ENCODE assay signal across 9 mouse cellular contexts in the genomic region with DNA sequence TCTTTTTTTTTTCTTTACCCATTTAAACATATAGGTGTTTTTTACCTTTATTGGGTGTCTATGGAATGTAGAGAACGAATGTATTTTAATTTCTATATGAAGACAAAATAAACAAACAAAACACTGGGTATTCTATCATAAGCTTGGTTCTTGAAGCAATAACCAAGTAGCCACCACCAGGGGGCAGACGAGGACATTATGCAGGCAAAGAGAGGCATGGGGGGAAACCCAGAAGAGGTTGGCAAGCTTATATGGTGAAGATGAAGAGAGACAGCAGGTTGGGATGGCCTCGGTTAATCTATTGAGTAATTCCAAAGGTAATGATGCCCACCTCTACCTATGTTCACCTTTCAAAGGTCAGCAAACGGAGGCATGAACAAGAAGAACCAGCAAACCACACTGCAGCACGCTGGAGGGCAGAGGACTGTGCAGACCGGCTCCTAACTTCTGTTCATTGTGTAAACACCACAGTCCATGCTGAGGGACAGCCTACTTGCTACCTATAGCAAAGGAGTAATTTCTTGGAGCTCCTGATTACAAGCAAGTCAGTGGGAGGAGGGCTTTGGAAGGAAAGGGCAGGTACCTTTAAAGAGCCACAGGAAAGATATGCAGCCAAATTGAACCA. TPM values are rescaled to one million over a fixed set of nuclear protein-coding genes. Genes with fewer than 3 reads are reported as not detected.
A peak's percentile ranks its signal among the peaks of the same experiment; 100 is the strongest.
DNase-seq lines count a peak whose midpoint lies in the region; ATAC-seq and TF ChIP-seq lines count a peak whose summit lies in the region.
"Had no signal": no experiment of that assay in that cellular context is flagged by ENCODE, and none has a peak within 500 bp of the region (broad histone marks: within the 10 kb centered on the region; RNA-seq: fewer than 3 reads in every experiment).

No protein-coding gene starts in this region.

- H3K4me2 ChIP-seq in lung, embryonic 14.5 days = no peak overlapping the region
- H3K4me2 ChIP-seq: heart, embryonic 15.5 days had no signal

- H3K36me3 ChIP-seq in lung, embryonic 14.5 days (ENCODE audit: insufficient read depth) = no peaks in the 10 kb centered on the region
- H3K36me3 ChIP-seq: heart, embryonic 15.5 days had no signal

- no peaks in the 10 kb centered on the region for H3K9me3 ChIP-seq in lung, embryonic 14.5 days (ENCODE audit: low read depth, low read length)
- H3K9me3 ChIP-seq: heart, embryonic 15.5 days had no signal

- intact Hi-C loops in gastrocnemius, postnatal 14 days (cut with DNase I; ENCODE audit: low total_unique reads) = loop anchor here (2.0 kb wide), 1 partner anchor 153 kb away; no protein-coding TSS in a partner anchor

- no peak overlapping the region for H3K27ac ChIP-seq in lung, embryonic 14.5 days (ENCODE audit: low read depth)
- H3K27ac ChIP-seq: heart, embryonic 15.5 days had no signal

- peaks cover 7% of the 10 kb centered on the region; the same call in 1 of the 2 replicates for H3K4me1 ChIP-seq in lung, embryonic 14.5 days (ENCODE audit: insufficient read depth)

- 19% methylated on average over 6 of the region's 6 CpGs for WGBS in lung, embryonic 14.5 days

- TF ChIP-seq CTCF in lung, embryonic 14.5 days (IDR thresholded peaks at IDR 0.05; ENCODE audit: low read depth) = peak; percentile 86

- no peak overlapping the region for H3K9ac ChIP-seq in lung, embryonic 14.5 days
- H3K9ac ChIP-seq: heart, embryonic 15.5 days had no signal

- peak; percentile 68 for DNase-seq in adipocyte (ENCODE audit: low spot score)
- DNase-seq in cerebellum, postnatal 4 days (ENCODE audit: low spot score in 2 of 2) = peak; percentile 52 to 75
- peak; percentile 67 for DNase-seq in gastrocnemius, postnatal 14 days
- peak; percentile 23 to 78 for DNase-seq in layer of hippocampus, adult 18-20 months (ENCODE audit: low spot score in 2 of 2)
- DNase-seq in lung, embryonic 14.5 days = peak; percentile 92
- DNase-seq in retina, embryonic 14.5 days (ENCODE audit: low spot score) = peak; percentile 86
- DNase-seq in thymus, postnatal 14 days = peak; percentile 81

- no peak overlapping the region for H3K4me3 ChIP-seq in lung, embryonic 14.5 days (ENCODE audit: low read depth, low read length)
- H3K4me3 ChIP-seq: heart, embryonic 15.5 days had no signal

- peak; percentile 61 for ATAC-seq in CD4-positive, CD25-positive, alpha-beta regulatory T cell, adult 4 months
- no peak for ATAC-seq in lung, embryonic 14.5 days (ENCODE audit: insufficient read depth)

- H3K27me3 ChIP-seq in lung, embryonic 14.5 days (ENCODE audit: insufficient read depth, low read length) = no peaks in the 10 kb centered on the region
- H3K27me3 ChIP-seq: heart, embryonic 15.5 days had no signal

RNA-seq across cellular contexts. Expression of a gene that starts 10.3 kb away (rescaled TPM):
- under 1 TPM; 0.11 to 0.42 TPM for polyA plus RNA-seq in CD4-positive, CD25-positive, alpha-beta regulatory T cell, adult 4 months (2017; shearing (Covaris generic))
- not detected for total RNA-seq in gastrocnemius, postnatal 14 days (2021)
- total RNA-seq in layer of hippocampus, adult 18-20 months (2021) = under 1 TPM; 0.08 to 0.52 TPM
- polyA plus RNA-seq in lung, embryonic 14.5 days (2014; fragmentation: Nextera tagmentation; extraction: Ambion mirVana) = 0.08 and 0.20 TPM in 2 replicates
- polyA plus RNA-seq: heart, embryonic 15.5 days had no signal

RNA-seq across cellular contexts. Expression of a gene that starts 27.6 kb away (rescaled TPM):
- 1 to 10 TPM; 6.1 to 6.3 TPM for polyA plus RNA-seq in CD4-positive, CD25-positive, alpha-beta regulatory T cell, adult 4 months (2017; shearing (Covaris generic))
- total RNA-seq in gastrocnemius, postnatal 14 days (2021) = 1 to 10 TPM; 6.5 to 6.9 TPM
- total RNA-seq in layer of hippocampus, adult 18-20 months (2021) = 10 to 100 TPM; 13.3 to 13.5 TPM
- 25.6 and 25.8 TPM in 2 replicates for polyA plus RNA-seq in lung, embryonic 14.5 days (2014; fragmentation: Nextera tagmentation; extraction: Ambion mirVana)
